Mouse (Mus musculus) left cerebral cortex, adult 11 months (tissue): ENCODE measurements around the gene Polm.
"Not testable (repeated sequence)": the region's sequence is repeated elsewhere in the genome, so short reads cannot be mapped to it uniquely, and the experiment has no call there.

Source experiments
- DNase-seq: peaks from one replicate; pipeline ENCODE4 v3.0.0; 2022; ENCODE audit warnings: low spot score

Gene Polm

DNA sequence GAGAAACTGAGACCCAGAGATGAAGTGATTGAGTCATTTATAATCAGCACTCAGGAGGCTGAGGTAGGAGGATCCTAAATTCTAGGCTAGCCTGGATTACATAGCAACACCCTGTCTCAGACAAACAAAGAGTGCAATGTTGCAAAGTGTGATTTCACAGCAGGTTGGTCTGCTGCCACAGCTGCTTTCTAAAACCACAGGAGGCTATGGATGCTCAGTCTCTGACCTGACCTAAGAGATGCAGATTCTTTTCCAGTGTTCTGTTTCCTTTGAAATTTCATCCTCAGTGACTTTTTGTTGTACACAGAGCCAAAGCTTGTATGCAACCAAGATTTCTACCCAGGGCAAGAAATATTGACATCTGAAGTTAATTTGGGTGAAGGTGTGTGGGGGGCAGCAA lies 17.7 kb upstream of the Polm start:
- DNase-seq, result no peak

DNA sequence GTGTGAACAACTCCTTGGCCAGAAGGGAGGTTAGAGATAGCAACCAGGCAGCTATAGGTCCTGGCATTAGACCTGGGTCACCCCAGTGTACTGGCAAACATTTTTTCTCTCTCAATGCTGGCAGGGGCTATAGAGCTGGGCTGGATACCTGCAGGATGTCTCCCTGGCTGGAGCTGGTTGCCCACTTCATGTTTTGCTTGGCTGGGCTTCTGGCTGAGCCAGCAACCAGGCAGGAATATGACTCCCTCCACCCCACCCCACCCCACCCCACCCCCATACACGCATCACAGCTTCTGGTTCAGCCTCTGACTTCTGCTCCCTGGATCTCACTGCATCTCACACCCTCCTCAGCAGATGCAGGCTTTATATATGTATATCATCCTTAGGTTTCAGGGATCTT lies 14.5 kb upstream of the Polm start:
- DNase-seq, result no peak

DNA sequence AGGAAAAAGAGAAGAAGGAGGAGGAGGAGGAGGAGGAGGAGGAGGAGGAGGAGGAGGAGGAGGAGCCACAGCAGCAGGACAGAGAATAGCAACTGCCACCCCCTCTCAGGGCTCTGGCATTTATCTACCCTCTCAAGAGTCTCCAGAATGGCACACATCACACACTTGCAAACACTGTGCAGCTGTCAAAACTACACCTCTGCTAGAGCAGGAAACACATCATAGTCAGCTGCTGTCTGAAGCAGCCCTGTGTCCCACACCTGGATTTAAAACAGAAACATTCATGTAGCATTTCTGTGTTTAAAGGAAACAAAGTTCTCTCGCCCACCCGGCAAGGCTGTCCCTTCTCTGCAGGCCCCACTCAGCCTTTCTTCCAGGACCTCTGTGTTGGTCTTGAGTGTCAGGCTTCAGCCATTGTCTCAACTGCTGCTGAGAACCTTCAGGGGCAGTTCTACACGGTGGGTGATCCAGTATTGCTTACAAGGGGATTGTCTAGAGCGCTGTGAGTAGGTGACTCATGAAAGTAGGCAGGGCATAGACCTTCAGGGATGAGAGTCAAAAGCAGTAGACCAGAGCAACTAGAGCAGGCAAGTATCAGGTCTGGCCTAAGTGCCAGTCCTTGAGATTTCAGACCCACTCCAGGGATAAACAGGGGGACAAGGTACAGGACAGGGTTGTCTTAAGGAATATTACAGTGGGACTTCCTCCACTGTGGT lies 13.4 kb upstream of the Polm start:
- DNase-seq, result no peak

DNA sequence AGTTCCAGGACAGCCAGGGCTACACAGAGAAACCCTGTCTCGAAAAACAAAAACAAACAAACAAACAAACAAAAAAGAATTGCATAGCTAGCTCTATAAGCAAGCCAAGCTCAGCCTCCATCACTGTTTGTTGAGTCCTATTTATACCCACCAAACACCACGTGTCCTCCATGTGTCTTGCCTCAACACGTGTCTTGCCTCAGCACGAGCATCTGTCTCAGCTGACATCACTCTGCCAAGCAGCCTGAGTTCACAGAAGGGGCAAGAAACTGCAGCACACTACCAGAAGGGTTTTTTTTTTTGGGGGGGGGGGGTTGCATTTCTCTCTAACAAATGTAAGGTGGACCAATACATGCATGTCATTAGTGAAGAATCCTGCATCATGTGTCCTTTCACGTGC lies 12.6 kb upstream of the Polm start:
- no peak for DNase-seq

DNA sequence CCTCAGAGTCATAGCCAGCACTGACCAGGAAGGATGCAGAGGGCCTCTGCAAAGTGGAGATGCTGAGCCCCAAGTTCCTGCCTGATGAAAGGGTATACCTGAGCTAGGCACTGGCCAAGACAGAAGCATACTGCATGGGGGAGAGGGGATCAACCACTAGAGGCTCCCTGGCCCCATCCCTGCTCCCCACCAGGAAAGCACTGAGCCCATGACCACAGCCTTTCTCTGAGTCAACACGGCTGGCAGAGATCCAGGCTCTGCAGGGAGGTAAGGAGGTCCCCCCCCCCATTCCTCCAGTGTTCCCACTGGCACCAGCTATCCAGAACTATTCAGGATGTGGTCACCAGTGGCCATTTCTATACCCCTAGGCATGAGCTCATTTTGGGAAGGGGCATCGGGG lies 11.5 kb upstream of the Polm start:
- no peak for DNase-seq

DNA sequence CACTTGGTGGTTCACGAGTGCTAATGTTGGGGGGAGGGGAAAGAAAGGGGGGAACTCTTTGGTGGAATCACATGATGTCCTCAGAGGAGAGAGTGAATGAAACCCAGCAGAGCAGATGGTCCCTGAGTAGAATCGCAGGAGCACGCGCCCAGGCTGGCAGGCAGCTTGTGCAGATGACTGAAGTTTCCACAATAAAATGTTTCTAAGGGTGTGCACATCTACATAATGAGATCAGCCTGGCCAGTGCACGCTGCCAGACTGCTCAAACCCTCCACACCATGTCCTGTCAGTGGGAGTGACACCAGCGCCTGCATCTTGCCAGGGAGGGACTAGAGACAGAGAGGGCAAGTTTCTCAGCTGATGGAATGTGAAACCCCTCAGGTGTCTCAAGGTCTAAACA lies 10.9 kb upstream of the Polm start:
- peak; percentile 47 for DNase-seq

DNA sequence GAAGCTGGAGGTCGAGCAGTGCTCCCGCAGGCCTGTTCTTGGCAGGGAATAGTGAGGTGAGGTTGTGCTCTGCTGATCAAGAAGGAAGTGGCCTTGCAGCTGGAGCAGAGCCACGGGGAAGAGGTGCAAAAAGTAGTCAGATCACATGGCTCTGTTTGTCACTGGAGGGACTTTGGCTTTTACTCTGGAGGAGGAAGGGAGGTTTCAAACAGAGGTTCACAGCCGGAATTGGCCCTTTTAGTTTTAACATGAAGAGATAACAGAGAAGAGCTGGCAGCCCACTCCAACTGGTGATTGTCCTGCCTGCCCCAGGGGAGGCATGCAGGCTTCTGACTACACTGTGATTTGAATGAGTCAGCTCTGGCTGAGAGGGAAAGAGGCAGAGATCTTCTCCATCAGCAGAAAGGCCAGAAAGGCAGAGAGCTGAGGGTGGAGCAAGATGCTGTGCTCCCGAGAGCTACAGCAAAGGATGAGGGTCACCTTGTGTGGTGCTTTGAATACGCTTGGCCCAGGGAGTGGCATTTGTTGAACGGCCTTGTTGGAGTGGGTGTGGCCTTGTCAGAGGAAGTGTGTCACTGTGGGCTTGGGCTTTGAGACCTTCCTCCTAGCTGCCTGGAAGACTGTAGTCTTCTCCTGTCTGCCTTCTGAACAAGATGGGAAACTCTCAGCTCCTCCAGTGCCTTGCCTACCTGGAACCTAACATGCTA lies 9.0 kb upstream of the Polm start:
- no peak for DNase-seq

DNA sequence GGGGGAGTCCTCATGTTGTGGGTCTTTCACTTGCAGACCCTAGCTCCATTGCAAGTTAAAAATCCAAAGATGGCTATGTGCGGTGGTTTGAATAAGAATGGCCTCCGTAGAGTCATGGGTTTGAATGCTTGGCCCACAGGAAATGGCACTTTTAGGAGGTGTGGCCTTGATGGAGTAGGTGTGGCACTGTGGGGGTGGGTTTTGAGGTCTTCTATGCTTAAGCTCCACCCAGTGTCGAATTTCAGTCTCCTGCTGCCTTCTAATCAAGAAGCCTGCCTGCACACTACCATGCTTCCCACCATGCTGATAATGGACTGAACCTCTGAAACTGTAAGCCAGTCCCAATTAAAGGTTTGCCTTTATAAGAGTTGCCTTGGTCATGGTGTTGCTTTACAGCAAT lies 5.3 kb upstream of the Polm start:
- DNase-seq, result no peak

DNA sequence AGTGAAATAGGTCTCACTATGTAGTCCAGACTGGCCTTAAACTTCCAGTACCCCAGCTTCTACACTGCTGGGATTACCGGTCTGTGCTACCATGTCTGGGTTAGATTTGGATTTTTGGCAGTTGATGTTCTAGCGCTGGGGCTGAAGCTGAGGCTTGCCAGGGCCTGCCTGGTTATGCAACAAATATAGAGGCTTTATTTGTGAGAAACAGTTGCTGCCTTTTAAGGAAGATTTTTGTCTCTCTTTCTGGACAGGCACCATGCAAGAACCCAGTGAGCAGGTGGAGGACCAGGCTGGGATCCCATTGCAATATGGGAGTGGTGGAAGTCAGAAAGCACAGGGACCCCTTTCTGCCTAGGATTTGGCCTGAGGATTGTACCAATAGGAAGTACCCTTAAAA lies 3.9 kb upstream of the Polm start:
- DNase-seq, result no peak

DNA sequence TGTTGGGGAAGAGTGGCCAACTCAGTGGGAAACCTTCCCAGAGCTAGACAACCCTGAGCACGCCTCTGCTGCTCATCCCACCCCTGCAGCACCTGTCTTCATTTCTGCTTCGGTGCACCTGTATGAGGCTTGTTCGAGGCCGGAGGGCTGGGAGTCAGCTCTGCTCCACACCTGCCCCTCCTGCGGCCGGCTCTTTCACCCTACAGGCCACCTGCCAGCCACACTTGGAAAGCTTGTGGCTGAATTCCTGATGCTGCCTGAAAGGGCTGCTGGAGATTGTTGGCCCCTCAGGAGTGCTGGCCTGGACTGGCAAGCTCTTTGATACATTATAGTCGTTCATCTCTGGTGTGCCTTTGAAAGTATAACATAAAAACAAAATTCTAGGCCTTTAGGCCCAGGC lies 2.5 kb upstream of the Polm start:
- DNase-seq, result no peak

DNA sequence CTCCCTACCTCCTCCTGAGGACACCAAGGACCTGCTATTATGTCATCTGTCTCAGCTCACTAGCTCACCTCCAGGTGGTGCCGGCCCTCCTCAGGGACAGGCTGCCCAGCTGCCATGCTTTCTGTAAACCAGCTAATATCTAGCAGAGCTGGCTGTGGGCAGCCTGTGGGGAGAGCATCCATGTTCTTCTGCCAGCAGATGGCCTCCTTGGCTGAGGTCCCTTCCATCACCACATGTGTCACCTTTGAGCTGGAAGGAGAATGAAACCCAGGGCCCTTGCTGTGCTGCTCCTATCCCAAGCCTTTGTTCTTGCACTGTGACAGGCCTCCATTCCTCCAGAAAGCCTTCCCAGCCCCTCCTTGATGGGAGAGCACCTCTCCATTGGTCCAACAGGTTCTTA lies 1.7 kb downstream of the Polm start:
- no peak for DNase-seq

DNA sequence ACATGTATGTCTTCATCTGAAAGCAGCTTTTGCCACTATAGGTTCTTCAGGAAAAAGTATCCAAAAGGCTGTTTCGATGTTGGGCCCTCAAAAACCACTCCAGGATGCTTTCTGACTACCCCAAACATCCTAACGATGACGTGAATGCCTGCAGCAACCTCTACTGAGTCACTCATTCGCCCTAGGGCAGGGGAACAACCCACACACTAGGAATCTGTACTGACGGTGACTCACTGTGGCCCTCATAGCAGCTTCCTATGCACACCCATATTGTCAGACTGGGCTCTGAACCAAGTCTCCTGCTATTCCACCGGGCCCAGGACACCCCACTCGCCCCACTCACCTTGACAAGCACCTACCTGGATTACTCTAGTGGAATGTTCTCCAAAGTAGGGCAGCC lies 2.8 kb downstream of the Polm start:
- DNase-seq, result no peak

DNA sequence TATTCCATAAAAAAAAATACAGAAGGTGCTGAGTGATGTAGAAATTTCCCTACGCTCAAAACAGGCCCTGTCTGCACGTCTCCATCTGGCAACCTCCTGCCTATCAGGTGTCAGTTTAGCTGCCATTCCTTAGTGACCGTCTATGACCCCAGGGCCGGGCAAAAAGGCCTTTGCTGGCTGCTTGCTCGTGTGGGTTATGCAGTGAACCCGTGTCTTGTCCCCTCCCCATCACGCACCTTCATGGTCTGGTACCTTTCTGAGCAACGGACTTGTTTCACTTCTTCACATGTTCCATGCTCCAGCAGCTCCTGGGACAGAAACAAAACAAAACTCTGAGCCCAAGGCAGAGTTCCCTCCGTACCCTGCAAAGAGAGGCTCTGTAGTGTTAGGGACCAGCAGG lies 3.3 kb downstream of the Polm start:
- no peak for DNase-seq

DNA sequence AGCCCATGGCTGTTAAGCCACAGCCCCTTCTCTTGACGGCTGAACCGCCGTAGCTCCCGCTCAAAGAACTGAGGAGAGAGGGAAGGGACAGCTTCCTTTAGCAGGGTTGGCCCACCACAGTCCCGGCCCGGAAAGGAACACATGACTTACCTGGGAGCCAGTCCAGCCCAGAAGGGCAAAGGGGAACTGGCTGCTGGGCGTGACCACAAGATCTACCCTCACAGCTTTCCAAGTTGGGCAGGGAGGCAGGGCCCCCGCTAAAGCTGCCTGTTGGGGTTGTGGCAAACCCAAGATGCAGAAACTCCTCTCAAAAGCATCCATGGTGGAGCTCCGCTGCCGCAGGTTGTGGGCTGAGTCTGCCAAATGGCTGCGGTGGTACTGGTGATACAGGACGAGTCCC lies 8.5 kb downstream of the Polm start:
- DNase-seq, result no peak

DNA sequence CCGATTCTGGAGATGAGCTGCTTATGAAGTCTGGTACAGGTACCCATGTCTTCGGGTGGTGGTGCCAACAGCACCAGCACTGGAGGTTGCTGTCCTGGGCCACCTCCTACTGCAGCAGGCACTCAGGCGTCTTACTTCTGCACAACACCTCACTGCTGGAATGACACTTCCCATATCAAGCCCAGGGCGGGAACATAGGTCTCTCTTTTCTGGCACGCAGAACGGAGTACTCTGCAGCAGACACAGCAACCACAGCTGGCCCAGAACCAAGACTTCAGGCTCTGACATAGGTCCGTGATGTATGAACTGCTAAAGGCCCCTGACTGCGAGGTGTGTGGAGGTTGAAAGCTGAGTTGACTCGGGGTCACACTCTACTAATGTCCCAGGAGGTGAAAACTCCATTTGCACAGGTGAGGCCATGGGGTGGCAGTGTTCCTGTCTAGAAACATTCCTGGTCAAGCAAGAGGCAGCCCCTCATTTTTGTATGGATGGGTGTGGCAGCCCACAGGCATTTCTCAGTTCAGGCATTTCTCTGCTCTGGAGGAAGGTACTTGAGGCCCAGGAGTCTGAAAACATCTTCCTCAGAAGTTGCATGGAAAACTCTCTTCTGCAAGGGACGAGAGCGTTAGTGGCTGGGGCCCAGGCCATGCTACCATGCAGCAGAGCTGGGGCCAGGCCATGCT lies 9.2 kb downstream of the Polm start:
- DNase-seq, result no peak

DNA sequence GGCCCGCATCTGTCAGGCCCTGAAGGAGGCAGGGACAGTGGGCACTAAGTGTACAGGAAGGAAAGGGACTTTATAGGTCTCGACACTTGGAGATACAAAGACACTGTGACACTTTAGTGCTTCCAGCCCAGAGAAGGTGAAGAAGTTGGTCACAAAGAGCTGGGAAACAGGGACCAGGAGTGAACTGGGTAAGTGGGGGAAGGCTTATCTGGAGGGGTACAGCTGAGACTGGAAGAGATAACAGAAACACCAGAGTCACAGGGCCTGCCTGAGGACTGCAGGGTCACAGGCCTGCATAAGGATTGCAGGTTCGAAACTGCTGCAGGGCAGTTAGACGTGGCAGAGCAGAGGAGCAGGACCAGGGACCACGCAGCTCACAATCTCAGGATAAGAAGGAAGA lies 9.9 kb downstream of the Polm start:
- DNase-seq, result no peak

DNA sequence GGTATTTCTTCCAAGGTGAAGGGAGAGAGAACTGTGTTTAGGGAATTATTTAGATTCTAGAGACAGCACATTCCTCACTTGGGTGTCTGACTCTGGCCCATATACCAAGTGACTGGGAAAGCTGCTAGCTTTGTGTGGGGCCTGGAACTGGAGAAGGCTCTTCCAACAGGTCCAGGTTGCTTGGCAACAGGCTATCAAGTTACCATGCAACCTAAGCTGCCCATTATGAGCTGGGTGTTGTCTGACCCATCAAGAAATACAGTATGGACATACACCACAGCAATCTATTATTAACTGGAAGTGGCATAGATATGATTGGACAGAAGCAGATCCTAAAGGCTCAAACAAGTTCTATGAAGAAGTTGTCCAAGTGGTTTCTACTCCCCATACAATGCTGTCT lies 12.4 kb downstream of the Polm start:
- no peak for DNase-seq

DNA sequence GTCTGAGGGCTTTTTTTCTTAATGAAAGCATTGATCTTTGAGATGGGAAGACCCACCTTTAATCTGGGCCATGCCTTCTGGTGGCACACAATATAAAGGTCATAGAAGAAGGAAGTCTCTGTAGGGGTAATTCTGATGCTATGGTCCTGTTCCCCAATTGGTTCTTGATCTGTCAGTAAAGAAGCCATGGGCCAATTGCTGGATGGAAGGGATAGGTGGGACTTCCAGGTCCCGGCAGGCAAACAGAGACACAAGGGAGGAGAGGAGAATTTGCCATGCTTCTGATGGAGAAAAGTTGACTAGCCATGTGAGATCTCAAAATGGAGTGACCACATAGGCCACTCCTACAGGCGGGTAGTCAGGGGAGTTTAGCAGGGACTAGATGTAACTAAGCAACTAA lies 18.6 kb downstream of the Polm start:
- no peak for DNase-seq

DNA sequence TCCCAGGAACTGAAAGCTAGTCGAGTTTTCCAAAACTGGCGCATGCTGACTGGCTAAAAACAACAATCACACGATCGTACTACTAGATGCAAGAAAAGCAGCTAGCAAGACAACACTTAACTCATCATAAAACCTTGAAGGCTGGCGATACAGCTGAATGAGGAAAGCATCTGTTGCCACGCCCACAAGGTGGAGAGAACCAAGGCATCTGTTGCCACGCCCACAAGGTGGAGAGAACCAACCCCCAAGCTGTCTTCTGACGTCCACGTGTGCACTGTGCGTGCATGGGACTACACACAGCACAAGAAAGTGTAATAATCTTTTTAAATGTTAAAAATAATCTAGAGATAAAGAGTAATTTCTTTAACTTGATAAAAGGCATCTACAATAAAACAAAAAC lies 24.4 kb downstream of the Polm start:
- DNase-seq, result no peak

DNA sequence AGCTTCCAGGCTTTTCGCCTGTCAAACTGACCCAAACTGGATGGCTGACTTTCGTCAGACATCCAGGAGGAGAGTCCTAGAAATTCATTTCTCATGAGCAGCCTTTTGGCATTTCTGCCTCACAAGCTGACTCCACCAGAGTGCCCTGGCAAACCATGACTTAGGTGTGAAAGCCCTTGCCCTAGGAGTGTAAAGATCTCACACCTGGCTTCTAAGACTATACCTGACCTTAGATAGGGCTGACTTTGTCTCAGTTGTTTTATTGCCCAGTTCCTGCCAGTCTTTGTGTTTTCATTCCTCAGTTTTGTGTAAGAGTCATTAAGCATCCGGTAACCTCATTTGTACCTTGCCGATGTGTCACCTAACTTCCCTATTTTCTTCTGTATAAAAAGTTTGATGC lies 28.3 kb downstream of the Polm start:
- not testable (repeated sequence) for DNase-seq

DNA sequence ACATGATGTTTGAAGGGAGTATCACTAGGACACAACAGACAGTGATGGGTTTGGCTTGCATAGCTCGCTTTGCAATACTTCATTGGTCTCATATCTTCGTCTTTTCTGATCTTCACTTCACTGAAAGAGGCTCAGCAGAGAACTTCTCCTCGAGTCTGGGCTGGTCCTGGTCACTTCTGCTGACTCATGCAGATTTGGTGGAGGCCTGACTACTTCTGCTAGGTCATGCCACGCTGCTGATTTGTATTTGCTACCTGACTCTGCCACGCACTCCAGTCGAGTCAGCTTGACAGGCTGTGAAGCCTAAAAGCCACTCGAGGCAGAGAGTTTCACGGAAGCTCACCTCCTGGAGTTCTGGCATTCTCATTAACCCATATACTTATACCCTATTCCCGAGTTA lies 29.9 kb downstream of the Polm start:
- DNase-seq, result no peak

DNA sequence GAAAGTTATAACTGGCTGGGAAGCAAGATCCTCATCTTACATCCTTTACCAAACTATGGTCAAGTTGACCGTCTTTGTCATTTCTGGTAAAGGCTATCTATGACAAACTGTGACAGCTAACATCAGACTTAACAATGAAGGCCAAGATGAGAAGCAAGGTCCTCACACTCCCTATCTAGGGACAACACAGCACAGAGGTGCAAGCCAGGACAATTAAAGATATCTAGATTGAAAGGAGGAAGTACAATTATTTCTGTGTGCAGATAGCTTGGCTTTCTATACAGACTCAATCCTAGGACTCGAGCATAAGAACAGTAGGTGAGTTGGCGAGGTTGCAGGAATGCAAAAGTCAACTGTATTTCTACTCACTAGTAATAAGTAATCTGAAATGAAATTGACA lies 32.1 kb downstream of the Polm start:
- no peak for DNase-seq

DNA sequence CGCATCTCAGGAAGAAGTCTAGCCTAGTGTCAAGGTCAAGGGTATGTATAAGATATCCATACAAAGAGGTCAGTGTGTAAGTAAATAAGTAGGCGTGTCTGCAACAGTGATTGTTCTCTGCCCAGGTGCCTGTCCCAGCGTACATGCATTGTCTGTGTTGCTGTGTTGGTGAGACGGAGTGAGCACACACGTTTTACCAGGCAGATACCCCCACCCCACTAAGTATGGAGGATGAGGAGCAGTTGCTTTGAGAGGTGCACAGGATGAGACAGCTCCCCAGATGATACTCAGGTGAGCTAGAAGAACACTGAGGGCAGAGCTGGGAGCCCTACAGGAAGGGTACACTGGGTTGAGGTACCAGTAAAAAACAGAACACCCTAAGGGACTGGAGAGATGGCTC lies 33.6 kb downstream of the Polm start:
- DNase-seq, result no peak

DNA sequence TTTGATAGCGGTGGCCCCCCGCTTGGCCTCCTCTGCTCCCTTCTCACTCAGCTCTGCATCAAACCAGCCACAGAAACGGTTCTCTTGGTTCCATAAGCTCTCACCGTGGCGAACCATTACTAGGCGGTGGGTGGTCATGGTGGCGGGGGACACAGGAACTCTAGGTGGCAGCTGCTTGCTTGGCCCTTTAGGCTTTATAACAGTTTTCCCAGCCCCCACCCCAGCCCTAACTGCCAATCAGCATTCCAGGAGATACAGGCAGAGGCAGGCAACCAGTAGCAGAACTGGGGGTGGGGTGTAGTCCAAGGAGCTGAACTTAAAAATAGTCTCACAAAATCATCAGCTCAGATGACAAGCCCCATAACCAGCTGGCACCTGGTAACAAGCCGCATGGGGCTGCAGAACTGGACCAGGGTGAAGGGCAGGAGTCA lies 34.2 kb downstream of the Polm start, which contains the start of gene Pgam2:
TSS of gene Pgam2 (minus strand) at position 183 of the 431 bp plus-strand sequence.
- DNase-seq, result no peak
